Mouse (Mus musculus): ENCODE data around the gene Arnt2.

The Arnt2 gene

GRCm38 (mm10) chr7:84397320-84397719 is 12.7 kb downstream of the Arnt2 start:
- DNase-seq (ENCODE audit: low read depth, low spot score), result no peak

GRCm38 (mm10) chr7:84396581-84396980 is 13.4 kb downstream of the Arnt2 start:
- DNase-seq (ENCODE audit: low read depth, low spot score), result no peak

GRCm38 (mm10) chr7:84387826-84388225 is 22.1 kb downstream of the Arnt2 start:
- DNase-seq (ENCODE audit: low read depth, low spot score), result no peak

- DNase-seq (ENCODE audit: low read depth, low spot score), result no peak
Measured at GRCm38 (mm10) chr7:84386472-84386871, 23.5 kb downstream of the Arnt2 start.

- no peak for DNase-seq (ENCODE audit: low read depth, low spot score)
Measured at GRCm38 (mm10) chr7:84384778-84385177, 25.2 kb downstream of the Arnt2 start.

- DNase-seq (ENCODE audit: low read depth, low spot score), result no peak
Measured at GRCm38 (mm10) chr7:84384086-84384485, 25.9 kb downstream of the Arnt2 start.

GRCm38 (mm10) chr7:84382346-84382745 is 27.6 kb downstream of the Arnt2 start:
- DNase-seq (ENCODE audit: low read depth, low spot score), result no peak

- DNase-seq (ENCODE audit: low read depth, low spot score), result no peak
Measured at GRCm38 (mm10) chr7:84380810-84381209, 29.2 kb downstream of the Arnt2 start.

GRCm38 (mm10) chr7:84377330-84377729 is 32.6 kb downstream of the Arnt2 start:
- no peak for DNase-seq (ENCODE audit: low read depth, low spot score)

GRCm38 (mm10) chr7:84373691-84374090 is 36.3 kb downstream of the Arnt2 start:
- no peak for DNase-seq (ENCODE audit: low read depth, low spot score)

- no peak for DNase-seq (ENCODE audit: low read depth, low spot score)
Measured at GRCm38 (mm10) chr7:84372871-84373270, 37.1 kb downstream of the Arnt2 start.

- DNase-seq (ENCODE audit: low read depth, low spot score), result no peak
Measured at GRCm38 (mm10) chr7:84372280-84372679, 37.7 kb downstream of the Arnt2 start.

- DNase-seq (ENCODE audit: low read depth, low spot score), result no peak
Measured at GRCm38 (mm10) chr7:84370911-84371592, 38.9 kb downstream of the Arnt2 start.

GRCm38 (mm10) chr7:84366251-84366650 is 43.7 kb downstream of the Arnt2 start:
- no peak for DNase-seq (ENCODE audit: low read depth, low spot score)

- DNase-seq (ENCODE audit: low read depth, low spot score), result no peak
Measured at GRCm38 (mm10) chr7:84362711-84363110, 47.3 kb downstream of the Arnt2 start.

GRCm38 (mm10) chr7:84361086-84361684 is 48.8 kb downstream of the Arnt2 start:
- DNase-seq (ENCODE audit: low read depth, low spot score), result no peak

- no peak for DNase-seq (ENCODE audit: low read depth, low spot score)
Measured at GRCm38 (mm10) chr7:84358426-84358825, 51.5 kb downstream of the Arnt2 start.

- DNase-seq (ENCODE audit: low read depth, low spot score), result peak; percentile 20
Measured at GRCm38 (mm10) chr7:84355619-84356570, 54.1 kb downstream of the Arnt2 start.

- no peak for DNase-seq (ENCODE audit: low read depth, low spot score)
Measured at GRCm38 (mm10) chr7:84354890-84355289, 55.1 kb downstream of the Arnt2 start.

GRCm38 (mm10) chr7:84350529-84350928 is 59.4 kb downstream of the Arnt2 start:
- no peak for DNase-seq (ENCODE audit: low read depth, low spot score)

- no peak for DNase-seq (ENCODE audit: low read depth, low spot score)
Measured at GRCm38 (mm10) chr7:84349976-84350375, 60.0 kb downstream of the Arnt2 start.

All from retina, postnatal 7 days (tissue).